Mouse (Mus musculus) layer of hippocampus, adult 9-11 months (tissue): ENCODE results near the gene Zfhx2.
"Not testable (repeated sequence)": the region's sequence is repeated elsewhere in the genome, so short reads cannot be mapped to it uniquely, and the experiment has no call there.

Experiments used
- DNase-seq: peaks from one replicate; pipeline ENCODE4 v3.0.0; 2022

The Zfhx2 gene

DNA sequence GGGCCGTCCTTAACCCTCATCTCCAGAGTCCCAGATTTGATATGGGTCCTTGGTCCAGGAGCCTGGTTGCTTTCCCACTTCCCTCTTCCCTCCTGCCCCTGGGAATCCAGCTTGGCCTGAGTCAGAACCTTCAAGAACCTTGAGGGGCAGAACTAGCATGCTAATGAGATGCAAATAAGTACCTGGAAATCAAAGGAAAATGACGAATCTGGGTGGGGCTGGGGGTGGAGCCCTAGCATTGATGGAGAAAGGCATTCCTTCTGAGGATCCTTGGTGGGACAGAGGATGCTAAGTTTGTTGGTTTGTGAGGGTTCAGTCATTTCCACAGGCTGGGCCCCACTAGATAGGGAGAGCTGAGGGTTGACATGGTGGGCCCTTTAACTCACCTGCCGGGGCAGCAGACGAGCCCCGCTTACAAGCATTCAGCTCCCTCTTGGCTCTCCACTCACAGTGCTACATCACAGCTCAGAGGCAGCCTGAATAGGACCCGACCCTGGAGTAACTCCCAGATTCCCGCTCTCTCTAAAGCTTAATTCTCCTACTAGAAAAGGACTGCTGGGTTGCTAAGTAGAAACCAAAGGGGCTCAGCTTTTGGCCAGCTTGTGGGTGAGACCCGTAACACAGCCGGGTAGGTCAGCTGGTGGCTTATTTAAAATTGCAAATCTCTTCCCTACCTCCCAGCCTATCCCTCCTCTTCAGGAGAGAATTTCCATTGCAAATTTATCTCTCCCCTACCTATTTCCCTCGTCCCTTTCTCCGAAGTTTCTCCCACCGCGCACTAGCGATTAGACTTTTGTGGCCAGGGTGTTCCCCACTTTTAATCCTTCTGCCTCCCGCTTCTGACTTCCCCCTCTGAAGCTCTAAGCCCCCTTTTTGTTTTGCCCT is 14.4 kb downstream of the Zfhx2 start:
- peak; percentile 67 for DNase-seq

DNA sequence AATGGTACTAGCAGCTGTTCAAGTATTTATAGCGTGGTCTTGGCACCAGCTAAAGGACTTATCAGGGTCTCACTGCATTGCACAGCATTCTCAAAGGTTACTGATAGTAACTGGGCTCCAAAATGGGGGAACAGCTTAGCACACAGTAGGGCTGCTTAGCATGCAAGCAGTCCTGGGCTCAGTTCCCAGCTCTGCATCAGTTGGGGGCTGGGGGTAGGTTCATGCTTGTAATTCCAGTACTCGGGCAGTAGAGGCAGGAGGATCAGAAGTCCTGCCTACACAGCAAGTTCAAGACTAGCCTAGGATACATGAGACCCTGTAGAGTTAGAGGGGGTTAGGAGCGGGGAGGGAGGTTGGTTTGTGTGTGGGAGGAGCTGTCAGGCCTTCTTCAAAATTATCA is 15.2 kb downstream of the Zfhx2 start:
- DNase-seq: no peak

- peak; percentile 47 for DNase-seq
Observed at GRCm38 (mm10) chr14:55076224-55076623, 15.9 kb downstream of the Zfhx2 start.

GRCm38 (mm10) chr14:55074416-55074815 is 17.7 kb downstream of the Zfhx2 start:
- DNase-seq: no peak

DNA sequence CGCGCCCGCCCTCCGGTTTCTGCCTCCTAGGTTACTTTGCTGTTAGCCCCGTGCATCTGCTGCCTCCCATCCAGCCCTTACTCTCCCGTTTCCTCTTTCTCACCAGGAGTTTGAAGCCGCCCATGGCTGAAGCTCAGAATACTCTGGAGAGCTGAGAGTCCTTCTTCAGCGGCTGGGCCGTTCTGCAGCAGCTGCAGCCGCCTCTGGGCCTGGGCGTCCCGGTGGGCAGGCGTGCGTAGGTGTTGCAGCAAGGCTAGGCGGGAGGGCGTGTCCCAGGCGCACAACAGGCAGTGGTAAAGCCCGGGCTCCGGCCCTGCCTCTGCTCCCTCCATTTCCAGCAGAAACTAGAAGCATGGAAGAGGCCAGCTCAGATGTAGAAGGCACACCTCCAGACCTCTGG is 20.4 kb downstream of the Zfhx2 start:
- DNase-seq: no peak

GRCm38 (mm10) chr14:55066042-55066441 is 26.1 kb downstream of the Zfhx2 start:
- DNase-seq: no peak

GRCm38 (mm10) chr14:55065391-55065790 is 26.7 kb downstream of the Zfhx2 start:
- no peak for DNase-seq

DNA sequence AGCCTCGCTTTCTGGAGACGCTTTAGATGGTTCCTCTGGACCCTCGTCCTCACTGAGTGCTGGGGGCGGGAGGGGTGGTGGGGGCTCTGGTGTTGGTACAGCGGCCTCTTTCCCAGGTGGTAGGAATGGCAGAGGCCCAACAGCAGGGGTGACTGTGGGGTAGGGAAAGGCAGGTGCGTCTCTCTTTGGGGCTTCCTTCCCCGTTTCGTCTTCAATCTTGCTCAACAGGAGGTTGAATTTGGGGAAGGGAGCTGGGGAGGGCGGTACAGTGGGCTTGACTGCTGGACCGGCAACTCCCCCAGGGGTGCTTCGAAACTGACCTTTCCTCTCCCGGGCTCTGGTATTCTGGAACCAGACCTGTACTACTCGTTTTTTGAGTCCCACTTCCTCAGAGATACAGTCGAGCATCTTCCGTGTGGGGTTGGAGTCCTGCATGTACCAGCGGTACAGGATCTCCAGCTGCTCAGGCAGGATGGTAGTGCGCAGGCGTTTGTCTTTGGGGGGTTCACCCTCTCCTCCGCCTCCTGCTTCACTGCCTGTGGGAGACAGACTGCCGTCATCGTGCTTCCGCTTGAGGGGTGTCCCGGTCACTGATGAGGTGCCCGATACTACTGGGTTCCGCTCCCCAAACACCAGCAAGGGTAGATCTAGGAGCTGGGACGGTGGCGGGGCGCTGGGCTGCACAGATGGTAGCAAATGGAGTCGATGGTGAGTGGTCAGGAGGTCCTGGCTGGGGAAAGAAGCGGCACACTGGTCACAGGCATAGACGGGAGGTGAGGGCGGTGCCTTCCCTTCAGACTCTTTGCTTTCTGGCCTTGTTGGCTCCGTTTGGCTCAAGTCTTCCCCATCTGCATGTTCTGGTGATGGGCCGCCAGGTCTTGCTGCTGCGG is 27.4 kb downstream of the Zfhx2 start:
- peak; percentile 66 for DNase-seq

- DNase-seq: no peak
Observed at GRCm38 (mm10) chr14:55063581-55064381, 28.3 kb downstream of the Zfhx2 start.

GRCm38 (mm10) chr14:55063117-55063516 is 29.0 kb downstream of the Zfhx2 start:
- no peak for DNase-seq

- peak; percentile 79 for DNase-seq
Observed at GRCm38 (mm10) chr14:55062626-55063025, 29.5 kb downstream of the Zfhx2 start.

GRCm38 (mm10) chr14:55061845-55062244 is 30.3 kb downstream of the Zfhx2 start:
- DNase-seq: no peak

- DNase-seq: no peak
Observed at GRCm38 (mm10) chr14:55059931-55060330, 32.2 kb downstream of the Zfhx2 start.

- no peak for DNase-seq
Observed at GRCm38 (mm10) chr14:55059009-55059408, 33.1 kb downstream of the Zfhx2 start.

GRCm38 (mm10) chr14:55055167-55055834 is 36.8 kb downstream of the Zfhx2 start:
- DNase-seq: peak; percentile 92

DNA sequence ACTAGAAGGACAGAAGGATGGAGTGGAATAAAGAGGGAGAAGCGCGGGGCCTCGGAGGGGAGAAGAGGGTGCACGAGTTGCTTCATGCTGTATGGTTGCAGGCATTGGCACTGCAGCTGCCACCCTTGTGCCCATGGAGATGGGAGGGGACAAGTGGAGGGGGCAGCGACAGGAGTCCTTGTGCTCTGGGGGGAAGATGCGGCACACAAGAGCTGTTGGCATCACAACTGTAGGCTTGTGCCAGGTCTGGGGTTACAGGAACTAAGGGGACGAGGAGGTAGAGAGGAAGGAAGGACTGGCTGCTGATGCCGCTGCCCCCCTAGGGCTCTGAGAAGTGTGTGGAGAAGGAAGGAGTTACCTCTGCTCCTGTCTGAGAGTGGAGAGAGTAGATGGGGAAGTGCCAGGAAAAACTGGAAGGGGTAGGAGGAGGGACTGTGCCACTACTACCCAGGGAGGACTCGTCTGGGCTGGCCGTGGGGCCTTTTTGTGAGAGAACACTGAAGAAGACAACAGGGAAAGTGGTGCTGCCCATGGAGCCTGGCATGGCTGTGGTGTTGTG is 37.9 kb downstream of the Zfhx2 start:
- DNase-seq: no peak

- peak; percentile 92 for DNase-seq
Observed at GRCm38 (mm10) chr14:55053708-55054190, 38.4 kb downstream of the Zfhx2 start.

DNA sequence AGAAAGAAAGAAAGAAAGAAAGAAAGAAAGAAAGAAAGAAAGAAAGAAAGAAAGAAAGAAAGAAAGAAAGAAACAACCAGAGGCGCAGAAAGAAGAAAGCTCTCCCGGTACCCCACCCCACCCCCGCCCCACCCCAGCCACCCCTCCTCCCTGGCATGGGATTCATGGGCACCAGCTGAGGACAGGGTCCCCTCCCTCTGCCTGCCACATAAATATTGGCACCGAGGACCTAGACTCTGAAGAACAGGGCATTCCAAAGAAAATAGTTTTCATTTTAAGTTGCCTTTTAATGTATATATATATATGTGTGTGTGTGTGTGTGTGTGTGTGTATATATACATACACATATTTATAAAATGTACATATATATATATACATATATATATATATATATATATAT is 39.1 kb downstream of the Zfhx2 start:
- no peak for DNase-seq

DNA sequence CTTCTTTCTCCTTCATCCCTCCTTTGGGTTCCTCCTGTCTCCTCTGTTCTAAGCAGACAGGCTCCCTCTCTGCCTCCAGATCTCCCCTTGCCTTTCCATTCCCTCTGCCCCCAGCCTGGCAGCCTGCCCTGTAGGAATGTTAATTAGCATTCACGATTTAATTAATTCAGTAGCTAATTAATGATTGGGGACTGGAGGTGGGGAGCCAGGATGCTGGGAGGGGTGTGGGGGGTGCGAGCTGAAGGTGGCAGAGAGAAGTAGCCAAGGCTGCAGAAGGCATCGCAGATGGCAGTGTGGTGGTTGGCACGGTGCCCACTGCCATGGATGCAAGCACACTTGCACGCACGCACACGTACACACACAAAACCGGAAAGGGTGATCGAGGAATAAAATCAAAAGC is 39.6 kb downstream of the Zfhx2 start:
- peak; percentile 89 for DNase-seq

GRCm38 (mm10) chr14:55047971-55048531 is 44.1 kb downstream of the Zfhx2 start:
- no peak for DNase-seq

- not testable (repeated sequence) for DNase-seq
Observed at GRCm38 (mm10) chr14:55043694-55044093, 48.4 kb downstream of the Zfhx2 start.
